Mouse (Mus musculus) kidney, embryonic 16.5 days (tissue): ENCODE measurements at regions not wholly inside any gene's neighbourhood (a gene's known extent, or its start where the extent isn't known, plus 50 kb on each side); places are given as distances from the start of the nearest gene placed in this dataset.

Experiments used
- ATAC-seq: fragments of 200-750 bp; cut with Nextera tagmentation; 2 replicates; pipeline ENCODE4 v1.8.0; 2017; ENCODE audit warnings: moderate TSS enrichment; ENCODE audit not compliant: low FRiP score, low TSS enrichment
- H3K27ac ChIP-seq: fragments of 300-500 bp; sonication (generic); 2 replicates; pipeline ENCODE4 v1.5.1; 2014; ENCODE audit warnings: low read length
- H3K27me3 ChIP-seq: fragments of 300-500 bp; sonication (generic); 2 replicates; pipeline ENCODE4 v1.6.1; 2014; ENCODE audit warnings: low read length, control low read depth, mixed read lengths; ENCODE audit not compliant: insufficient read depth
- H3K36me3 ChIP-seq: fragments of 300-500 bp; sonication (generic); 2 replicates; pipeline ENCODE4 v1.6.1; 2014; ENCODE audit warnings: low read length, control low read depth, mixed read lengths; ENCODE audit not compliant: insufficient read depth
- H3K4me1 ChIP-seq: fragments of 300-500 bp; sonication (generic); 2 replicates; pipeline ENCODE4 v1.6.1; 2014; ENCODE audit warnings: low read length, control low read depth, mixed read lengths; ENCODE audit not compliant: insufficient read depth
- H3K4me2 ChIP-seq: fragments of 300-500 bp; sonication (generic); replicated peaks from 2 replicates; pipeline ENCODE4 v1.6.1; 2014; ENCODE audit warnings: low read depth, low read length
- H3K4me3 ChIP-seq: fragments of 300-500 bp; sonication (generic); 2 replicates; pipeline ENCODE4 v1.5.1; 2014; ENCODE audit warnings: mild to moderate bottlenecking, low read length
- H3K9ac ChIP-seq: fragments of 300-500 bp; sonication (generic); replicated peaks from 2 replicates; pipeline ENCODE4 v1.6.1; 2014; ENCODE audit warnings: low read length
- H3K9me3 ChIP-seq: fragments of 300-500 bp; sonication (generic); 2 replicates; pipeline ENCODE4 v1.6.1; 2016; ENCODE audit warnings: low read length, control low read depth
- WGBS: fragments of 180-500 bp; shearing (Covaris S2); extraction: QIAGEN DNeasy Blood & Tissue Kit; methylation state at CpG from one replicate; pipeline ENCODE4 v1.1.7; 2014; 5-methylcytosine and 5-hydroxymethylcytosine counted together

DNA sequence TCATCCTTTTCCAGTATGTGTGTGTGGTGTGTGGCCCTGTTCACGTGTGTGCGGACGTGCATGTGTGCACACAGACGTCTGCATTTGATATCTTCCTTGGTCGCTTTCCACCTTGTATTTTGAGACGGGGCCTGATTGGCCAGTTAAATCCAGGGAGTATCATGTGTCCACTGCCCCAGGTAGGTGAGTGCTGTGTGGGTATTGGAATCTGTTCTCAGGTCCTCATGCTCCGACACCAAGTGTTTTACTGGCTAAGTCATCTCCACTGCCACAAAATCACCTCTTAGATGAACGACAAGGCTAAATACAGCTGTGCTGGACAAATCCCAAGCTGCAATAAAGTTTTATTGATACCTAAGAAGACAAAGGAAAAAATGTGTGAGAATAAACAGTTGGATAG is 537.0 kb downstream of the Etnk1 start:
- Histone ChIP-seq H3K9me3 (no peaks in the 10 kb centered on the region), H3K27ac (no peak overlapping the region), H3K4me3 (no peak overlapping the region), H3K4me2 (no peak overlapping the region), H3K36me3 (no peaks in the 10 kb centered on the region), H3K4me1 (no peaks in the 10 kb centered on the region), H3K9ac (no peak overlapping the region), H3K27me3 (no peaks in the 10 kb centered on the region)
- 63% methylated on average over 8 of the region's 8 CpGs for WGBS
- no peak for ATAC-seq

DNA sequence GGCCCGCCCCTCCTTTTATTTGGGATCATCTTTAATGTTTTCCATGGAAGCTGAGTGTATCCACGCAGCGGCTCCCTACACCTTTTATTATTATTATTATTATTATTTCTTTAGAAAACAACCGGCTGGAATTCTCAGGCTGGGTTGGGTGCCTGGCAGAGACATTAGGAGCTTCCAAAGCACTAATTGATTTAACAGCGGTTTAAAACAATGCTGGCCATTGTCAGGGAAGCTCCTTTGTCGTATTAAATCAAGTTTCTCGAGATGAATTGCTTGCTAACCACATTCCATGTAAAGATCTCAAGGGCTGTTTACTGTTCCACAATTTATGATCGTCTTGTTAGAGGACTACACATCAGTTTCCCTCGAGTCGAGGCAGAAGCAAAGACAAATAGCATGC is 539.4 kb downstream of the Etnk1 start:
- H3K9ac ChIP-seq: no peak overlapping the region
- no peaks in the 10 kb centered on the region for H3K27me3 ChIP-seq
- no peak overlapping the region for H3K4me3 ChIP-seq
- H3K9me3 ChIP-seq: no peaks in the 10 kb centered on the region
- no peaks in the 10 kb centered on the region for H3K36me3 ChIP-seq
- H3K27ac ChIP-seq: no peak overlapping the region
- no peak overlapping the region for H3K4me2 ChIP-seq
- ATAC-seq: no peak
- H3K4me1 ChIP-seq: no peaks in the 10 kb centered on the region
- WGBS: 43% methylated on average over 10 of the region's 10 CpGs

DNA sequence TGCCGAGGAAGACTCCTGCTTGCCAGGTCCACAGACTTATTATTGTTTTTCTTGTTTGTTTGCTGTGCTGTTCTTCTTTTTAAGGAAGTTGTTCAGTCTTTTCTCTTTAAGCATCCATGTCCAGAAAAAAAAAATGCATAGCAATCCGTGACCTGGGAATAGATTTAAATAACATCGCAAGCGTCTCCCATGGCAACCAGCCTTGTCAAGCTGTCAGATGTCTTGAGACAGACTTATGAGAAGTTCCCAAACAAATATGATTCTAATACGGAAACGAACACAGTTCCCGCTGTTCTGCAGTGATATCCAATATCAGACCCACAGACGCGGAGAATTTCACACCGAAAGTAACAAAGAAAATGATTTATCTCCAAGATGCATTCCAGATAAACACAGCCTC is 547.4 kb downstream of the Etnk1 start:
- H3K4me2 ChIP-seq: no peak overlapping the region
- ATAC-seq: no peak

DNA sequence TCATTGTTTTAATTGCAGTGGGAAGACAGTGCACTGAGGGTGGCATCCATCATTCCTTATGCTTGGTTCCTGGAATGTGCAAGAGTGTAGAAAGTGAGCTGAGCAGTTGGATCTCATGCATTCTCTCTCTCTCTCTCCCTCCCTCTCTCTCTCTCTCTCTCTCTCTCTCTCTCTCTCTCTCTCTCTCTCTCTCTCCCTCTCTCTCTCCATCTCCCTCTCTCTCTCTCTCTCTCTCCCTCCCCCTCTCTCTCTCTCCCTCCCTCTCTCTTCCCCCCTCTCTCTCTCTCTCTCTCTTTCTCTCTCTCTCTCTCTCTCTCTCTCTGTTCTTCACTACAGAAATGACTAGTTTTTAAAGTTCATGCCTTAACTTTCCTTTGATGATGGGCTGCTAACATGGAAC is 583.1 kb downstream of the Etnk1 start:
- H3K9me3 ChIP-seq: no peaks in the 10 kb centered on the region
- no peak overlapping the region for H3K9ac ChIP-seq
- no peak overlapping the region for H3K4me3 ChIP-seq
- H3K4me2 ChIP-seq: no peak overlapping the region
- H3K4me1 ChIP-seq: no peaks in the 10 kb centered on the region
- ATAC-seq: no peak
- no peak overlapping the region for H3K27ac ChIP-seq
- no peaks in the 10 kb centered on the region for H3K36me3 ChIP-seq
- H3K27me3 ChIP-seq: no peaks in the 10 kb centered on the region

More for the DNA sequence above, 547.4 kb downstream of the Etnk1 start:
- no peak overlapping the region for H3K27ac ChIP-seq
- whole genome bisulfite sequencing: 57% methylated on average over 10 of the region's 10 CpGs
- no peak overlapping the region for H3K4me3 ChIP-seq
- H3K27me3 ChIP-seq: no peaks in the 10 kb centered on the region
- H3K36me3 ChIP-seq: no peaks in the 10 kb centered on the region
- no peaks in the 10 kb centered on the region for H3K4me1 ChIP-seq
- H3K9me3 ChIP-seq: no peaks in the 10 kb centered on the region
- no peak overlapping the region for H3K9ac ChIP-seq

DNA sequence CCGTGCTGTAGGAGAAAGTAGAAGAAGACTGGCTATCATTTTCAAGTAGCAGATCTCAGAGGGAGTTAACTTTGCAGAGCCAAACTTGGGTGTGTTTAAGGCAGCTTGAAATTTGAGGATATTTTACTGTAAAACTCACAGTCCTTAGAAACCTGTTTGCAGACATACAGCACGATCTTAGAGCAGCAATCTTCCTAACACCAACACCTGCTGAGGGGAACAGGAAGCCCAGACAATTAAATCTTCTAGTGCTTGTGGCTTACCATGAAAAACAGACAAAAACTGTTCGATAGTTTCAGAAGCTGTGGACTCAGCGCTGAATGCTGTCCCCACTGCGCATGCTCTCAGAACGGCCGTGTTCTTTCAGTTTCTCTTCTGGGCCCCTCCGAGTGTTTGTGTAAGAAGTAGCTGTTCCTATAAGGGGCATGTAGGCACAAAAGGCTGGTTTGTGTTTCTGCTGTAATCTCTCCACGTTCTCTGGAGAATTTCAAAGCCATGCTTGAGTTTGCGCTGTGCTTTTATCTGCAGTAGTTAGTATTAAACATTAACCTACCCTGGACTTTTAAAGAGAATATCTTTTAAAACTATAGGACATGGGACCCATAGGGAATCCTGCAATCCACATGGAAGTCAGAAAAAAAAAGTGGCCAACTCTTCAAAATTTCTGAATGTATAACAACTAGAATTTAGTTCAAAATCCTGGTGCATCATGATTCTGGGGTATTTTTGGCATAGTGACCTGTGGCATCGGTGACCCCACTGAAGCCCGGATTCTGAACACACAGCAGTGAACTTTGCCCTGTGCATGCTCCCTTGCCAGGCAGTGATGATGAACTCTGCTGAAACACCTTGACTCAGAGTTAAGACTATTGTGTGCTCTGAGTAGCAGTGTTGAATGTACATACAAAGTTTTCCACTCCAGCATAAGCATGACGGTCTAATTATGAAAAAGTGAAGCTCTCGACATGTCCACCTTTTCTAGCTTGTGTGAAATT is 584.4 kb downstream of the Etnk1 start:
- Histone ChIP-seq H3K4me3 (no peak overlapping the region), H3K36me3 (no peaks in the 10 kb centered on the region), H3K9me3 (no peaks in the 10 kb centered on the region), H3K4me2 (peak overlapping the region; percentile 14; the same call in 1 of the 2 replicates), H3K27ac (0 out of 2 replicates have a peak overlapping the region, but pooled peaks have one; percentile 35), H3K4me1 (no peaks in the 10 kb centered on the region), H3K27me3 (no peaks in the 10 kb centered on the region), H3K9ac (peak overlapping the region; percentile 37; the same call in 1 of the 2 replicates)
- WGBS: 64% methylated on average over 14 of the region's 14 CpGs
- ATAC-seq: no peak

DNA sequence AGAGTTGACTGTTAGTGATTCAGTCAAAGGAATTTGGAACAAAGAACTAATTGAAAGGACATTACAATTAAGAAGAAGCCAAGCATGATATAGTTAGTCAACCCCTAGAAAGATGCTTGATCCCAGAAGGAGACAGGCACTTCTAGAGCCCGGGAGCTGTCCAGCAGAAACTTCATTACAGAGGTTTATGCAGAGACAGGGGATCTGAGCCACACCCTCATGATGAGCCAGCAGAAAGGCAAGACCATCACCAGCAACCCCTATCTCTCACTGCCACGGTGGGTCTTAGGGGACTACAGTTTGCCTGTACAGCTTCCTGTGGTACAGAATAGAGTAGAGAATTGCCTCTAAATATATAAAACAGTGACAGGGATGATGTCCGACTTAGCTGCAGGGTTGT is 590.4 kb downstream of the Etnk1 start:
- Histone ChIP-seq H3K9ac (no peak overlapping the region), H3K4me1 (no peaks in the 10 kb centered on the region), H3K4me3 (no peak overlapping the region), H3K4me2 (no peak overlapping the region), H3K27me3 (no peaks in the 10 kb centered on the region), H3K9me3 (no peaks in the 10 kb centered on the region), H3K27ac (no peak overlapping the region), H3K36me3 (no peaks in the 10 kb centered on the region)
- no peak for ATAC-seq
- 71% methylated on average over 3 of the region's 3 CpGs for WGBS

DNA sequence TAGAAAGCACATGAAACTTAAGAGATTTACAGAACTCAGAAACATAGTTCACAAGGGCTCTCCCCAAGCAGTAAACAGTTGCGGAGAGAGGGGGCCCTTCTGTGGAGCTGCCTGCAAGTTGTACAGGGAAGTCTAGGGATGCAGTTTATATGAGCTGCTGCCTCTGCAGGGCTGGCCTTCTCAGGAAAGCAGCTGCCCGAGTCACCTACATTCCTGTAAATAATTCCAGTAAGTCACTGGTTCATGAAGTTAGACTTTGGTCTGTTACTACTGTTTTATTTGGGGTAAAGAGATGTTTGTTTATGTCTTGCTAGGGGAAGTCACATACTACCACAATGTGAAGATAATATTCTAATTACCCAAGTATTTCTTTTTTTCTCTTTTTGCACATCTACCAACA is 601.1 kb downstream of the Etnk1 start:
- peaks cover 5% of the 10 kb centered on the region; the same call in 1 of the 2 replicates for H3K9me3 ChIP-seq
- no peak overlapping the region for H3K9ac ChIP-seq
- 53% methylated on average over 2 of the region's 2 CpGs for WGBS
- no peak overlapping the region for H3K4me3 ChIP-seq
- ATAC-seq: no peak
- no peaks in the 10 kb centered on the region for H3K27me3 ChIP-seq
- H3K4me1 ChIP-seq: no peaks in the 10 kb centered on the region
- no peak overlapping the region for H3K4me2 ChIP-seq
- H3K36me3 ChIP-seq: no peaks in the 10 kb centered on the region
- no peak overlapping the region for H3K27ac ChIP-seq
